Mouse (Mus musculus): ENCODE results near the gene Rtkn. TPM values are rescaled to one million over a fixed set of nuclear protein-coding genes. Genes with fewer than 3 reads are reported as not detected.

Rtkn gene
- total RNA-seq, 1 experiment = 20.0 TPM

- H3K36me3 ChIP-seq (ENCODE audit: control insufficient read depth, insufficient read depth, low read length, poor library complexity, severe bottlenecking) = peaks cover 4% of the 10 kb centered on the region; the same call in 1 of the 2 replicates
- no peak overlapping the region for H3K9ac ChIP-seq (ENCODE audit: insufficient read depth, low read depth, low read length, poor library complexity, severe bottlenecking)
- in situ Hi-C loops (cut with MboI; ENCODE audit: low sequenced_read_pairs in 2 of 2, unreplicated experiment in 2 of 2) = no loop called here
- TF ChIP-seq ZNF384 (IDR thresholded peaks at IDR 0.05; ENCODE audit: low read depth, low read length) (no peak), ZC3H11A (IDR thresholded peaks at IDR 0.05; ENCODE audit: borderline replicate concordance, low read depth, low read length) (no peak), MAFK (IDR thresholded peaks at IDR 0.05; ENCODE audit: insufficient read depth, low read depth, low read length) (no peak), CHD2 (IDR thresholded peaks at IDR 0.05; ENCODE audit: low read depth, low read length) (no peak), HCFC1 (IDR thresholded peaks at IDR 0.05; ENCODE audit: borderline replicate concordance, insufficient read depth, low read length) (no peak)
- H3K9me3 ChIP-seq (ENCODE audit: control insufficient read depth, insufficient read depth, low read depth, low read length) = no peaks in the 10 kb centered on the region
- H3K4me3 ChIP-seq (ENCODE audit: insufficient read depth in 1 of 2, low read depth in 1 of 2, low read length in 2 of 2, poor library complexity in 1 of 2, severe bottlenecking in 1 of 2) = no peak overlapping the region
- H3K27ac ChIP-seq (ENCODE audit: insufficient read depth, low read depth, low read length, poor library complexity, severe bottlenecking) = no peak overlapping the region
- no peak for DNase-seq (ENCODE audit: low read depth, low spot score)
- H3K4me1 ChIP-seq (ENCODE audit: control insufficient read depth in 2 of 2, insufficient read depth in 2 of 2, low read length in 2 of 2, poor library complexity in 1 of 2) = peaks cover 3% of the 10 kb centered on the region in 2 experiments; a peak in 3 of 4 replicates
Measured at GRCm38 (mm10) chr6:83118825-83119733, 16.2 kb upstream of the Rtkn start.

- Histone ChIP-seq H3K9me3 (ENCODE audit: control insufficient read depth, insufficient read depth, low read depth, low read length) (no peaks in the 10 kb centered on the region), H3K4me3 (ENCODE audit: insufficient read depth in 1 of 2, low read depth in 1 of 2, low read length in 2 of 2, poor library complexity in 1 of 2, severe bottlenecking in 1 of 2) (no peak overlapping the region), H3K4me1 (ENCODE audit: control insufficient read depth in 2 of 2, insufficient read depth in 2 of 2, low read length in 2 of 2, poor library complexity in 1 of 2) (peaks cover 3% of the 10 kb centered on the region in 2 experiments; a peak in 3 of 4 replicates), H3K9ac (ENCODE audit: insufficient read depth, low read depth, low read length, poor library complexity, severe bottlenecking) (no peak overlapping the region), H3K36me3 (ENCODE audit: control insufficient read depth, insufficient read depth, low read length, poor library complexity, severe bottlenecking) (peaks cover 4% of the 10 kb centered on the region; the same call in 1 of the 2 replicates), H3K27ac (ENCODE audit: insufficient read depth, low read depth, low read length, poor library complexity, severe bottlenecking) (no peak overlapping the region)
- TF ChIP-seq ZC3H11A (IDR thresholded peaks at IDR 0.05; ENCODE audit: borderline replicate concordance, low read depth, low read length) = no peak
- in situ Hi-C loops (cut with MboI; ENCODE audit: low sequenced_read_pairs in 2 of 2, unreplicated experiment in 2 of 2) = no loop called here
- DNase-seq (ENCODE audit: low read depth, low spot score) = no peak
Measured at GRCm38 (mm10) chr6:83119734-83120051, 15.6 kb upstream of the Rtkn start.

GRCm38 (mm10) chr6:83120930-83121862, 14.1 kb upstream of the Rtkn start, which contains the start of gene Wbp1:
TSS of gene Wbp1 (minus strand) at chr6:83121559.
- no peak within 1 kb of the TSS for H3K27ac ChIP-seq (ENCODE audit: insufficient read depth, low read depth, low read length, poor library complexity, severe bottlenecking)
- in situ Hi-C loops (cut with MboI; ENCODE audit: low sequenced_read_pairs in 2 of 2, unreplicated experiment in 2 of 2) = no loop called here
- H3K4me3 ChIP-seq (ENCODE audit: insufficient read depth in 1 of 2, low read depth in 1 of 2, low read length in 2 of 2, poor library complexity in 1 of 2, severe bottlenecking in 1 of 2) = peak within 1 kb of the TSS; percentile 85 to 90
- peaks cover 4% of the 10 kb centered on the region; the same call in 1 of the 2 replicates for H3K36me3 ChIP-seq (ENCODE audit: control insufficient read depth, insufficient read depth, low read length, poor library complexity, severe bottlenecking)
- H3K9me3 ChIP-seq (ENCODE audit: control insufficient read depth, insufficient read depth, low read depth, low read length) = no peaks in the 10 kb centered on the region
- TF ChIP-seq MAFK (IDR thresholded peaks at IDR 0.05; ENCODE audit: insufficient read depth, low read depth, low read length) (no peak), HCFC1 (IDR thresholded peaks at IDR 0.05; ENCODE audit: borderline replicate concordance, insufficient read depth, low read length) (0 out of 2 replicates have a peak, but pooled peaks have one; percentile 19), ZNF384 (IDR thresholded peaks at IDR 0.05; ENCODE audit: low read depth, low read length) (no peak), ZC3H11A (IDR thresholded peaks at IDR 0.05; ENCODE audit: borderline replicate concordance, low read depth, low read length) (no peak), CHD2 (IDR thresholded peaks at IDR 0.05; ENCODE audit: low read depth, low read length) (peak; percentile 90)
- H3K9ac ChIP-seq (ENCODE audit: insufficient read depth, low read depth, low read length, poor library complexity, severe bottlenecking) = peak within 1 kb of the TSS; percentile 82
- H3K4me1 ChIP-seq (ENCODE audit: control insufficient read depth in 2 of 2, insufficient read depth in 2 of 2, low read length in 2 of 2, poor library complexity in 1 of 2) = peaks cover 3% of the 10 kb centered on the region in 2 experiments; a peak in 3 of 4 replicates
- peak; percentile 96 for DNase-seq (ENCODE audit: low read depth, low spot score)

- H3K4me1 ChIP-seq (ENCODE audit: control insufficient read depth in 2 of 2, insufficient read depth in 2 of 2, low read length in 2 of 2, poor library complexity in 1 of 2) = peaks cover 0 to 3% of the 10 kb centered on the region in 2 experiments; a peak in 2 of 4 replicates
- TF ChIP-seq HCFC1 (IDR thresholded peaks at IDR 0.05; ENCODE audit: borderline replicate concordance, insufficient read depth, low read length) (no peak), MAFK (IDR thresholded peaks at IDR 0.05; ENCODE audit: insufficient read depth, low read depth, low read length) (no peak), ZNF384 (IDR thresholded peaks at IDR 0.05; ENCODE audit: low read depth, low read length) (no peak), CHD2 (IDR thresholded peaks at IDR 0.05; ENCODE audit: low read depth, low read length) (no peak), ZC3H11A (IDR thresholded peaks at IDR 0.05; ENCODE audit: borderline replicate concordance, low read depth, low read length) (no peak)
- peaks cover 4% of the 10 kb centered on the region; the same call in 1 of the 2 replicates for H3K36me3 ChIP-seq (ENCODE audit: control insufficient read depth, insufficient read depth, low read length, poor library complexity, severe bottlenecking)
- no peak overlapping the region for H3K27ac ChIP-seq (ENCODE audit: insufficient read depth, low read depth, low read length, poor library complexity, severe bottlenecking)
- peak overlapping the region; percentile 82 for H3K9ac ChIP-seq (ENCODE audit: insufficient read depth, low read depth, low read length, poor library complexity, severe bottlenecking)
- peak overlapping the region; percentile 78 to 90 for H3K4me3 ChIP-seq (ENCODE audit: insufficient read depth in 1 of 2, low read depth in 1 of 2, low read length in 2 of 2, poor library complexity in 1 of 2, severe bottlenecking in 1 of 2)
- H3K9me3 ChIP-seq (ENCODE audit: control insufficient read depth, insufficient read depth, low read depth, low read length) = no peaks in the 10 kb centered on the region
- in situ Hi-C loops (cut with MboI; ENCODE audit: low sequenced_read_pairs in 2 of 2, unreplicated experiment in 2 of 2) = no loop called here
- DNase-seq (ENCODE audit: low read depth, low spot score) = no peak
Measured at GRCm38 (mm10) chr6:83121863-83122710, 13.2 kb upstream of the Rtkn start.

Measured in ES-E14 (cell line).